Mouse (Mus musculus) embryonic facial prominence, embryonic 10.5 days (tissue): ENCODE results near the gene Atg9b. TPM values are rescaled to one million over a fixed set of nuclear protein-coding genes. Genes with fewer than 3 reads are reported as not detected.

Experiments used
- DNase-seq: peaks from one replicate; pipeline ENCODE4 v3.0.0-alpha.2; 2017; ENCODE audit warnings: low spot score
- H3K27ac ChIP-seq: fragments of 300-500 bp; sonication (generic); replicated peaks from 2 replicates; pipeline ENCODE4 v1.5.1; 2016; ENCODE audit warnings: mild to moderate bottlenecking
- H3K27me3 ChIP-seq: fragments of 300-500 bp; sonication (generic); replicated peaks from 2 replicates; pipeline ENCODE4 v1.6.1; 2016; ENCODE audit warnings: low read depth, mild to moderate bottlenecking; ENCODE audit not compliant: poor library complexity, severe bottlenecking
- H3K36me3 ChIP-seq: fragments of 300-500 bp; sonication (generic); replicated peaks from 2 replicates; pipeline ENCODE4 v1.6.1; 2016; ENCODE audit warnings: mild to moderate bottlenecking, moderate library complexity
- H3K4me1 ChIP-seq: fragments of 300-500 bp; sonication (generic); 2 replicates; pipeline ENCODE4 v1.6.1; 2016
- H3K4me3 ChIP-seq: fragments of 300-500 bp; sonication (generic); 2 replicates; pipeline ENCODE4 v1.5.1; 2016; ENCODE audit warnings: mild to moderate bottlenecking, moderate library complexity
- H3K9me3 ChIP-seq: fragments of 300-500 bp; sonication (generic); 2 replicates; pipeline ENCODE4 v1.6.1; 2016; ENCODE audit warnings: mild to moderate bottlenecking
- WGBS: fragments of 180-500 bp; shearing (Covaris S2); methylation state at CpG from one replicate; pipeline ENCODE4 v1.1.7; 2016; 5-methylcytosine and 5-hydroxymethylcytosine counted together
- polyA plus RNA-seq: library from polyadenylated mRNA; unstranded; fragments of >200 nt; fragmentation: Nextera tagmentation; extraction: Ambion mirVana; gene quantifications from 2 replicates; pipeline ENCODE4 v1.2.1, GENCODE M21; 2016

The Atg9b gene
- polyA plus RNA-seq, 1 experiment from 2014 or later, result 0.69 TPM

- Histone ChIP-seq H3K9me3 (no peaks in the 10 kb centered on the region), H3K36me3 (no peaks in the 10 kb centered on the region), H3K27ac (no peak overlapping the region), H3K27me3 (no peaks in the 10 kb centered on the region), H3K4me1 (peaks cover 26% of the 10 kb centered on the region), H3K4me3 (no peak overlapping the region)
- no peak for DNase-seq
- WGBS, result 67% methylated on average over 5 of the region's 5 CpGs
These were observed 18.1 kb downstream of the Atg9b start for GRCm38 (mm10) chr5:24373807-24374206.

GRCm38 (mm10) chr5:24369767-24370166, 22.2 kb downstream of the Atg9b start:
- peaks cover 27% of the 10 kb centered on the region for H3K4me1 ChIP-seq
- no peaks in the 10 kb centered on the region for H3K36me3 ChIP-seq
- WGBS, result 83% methylated on average over 9 of the region's 9 CpGs
- no peak overlapping the region for H3K4me3 ChIP-seq
- no peak overlapping the region for H3K27ac ChIP-seq
- no peaks in the 10 kb centered on the region for H3K9me3 ChIP-seq
- no peak for DNase-seq
- H3K27me3 ChIP-seq, result 0 out of 2 replicates have a peak, but pooled peaks cover 3% of the 10 kb centered on the region

DNA sequence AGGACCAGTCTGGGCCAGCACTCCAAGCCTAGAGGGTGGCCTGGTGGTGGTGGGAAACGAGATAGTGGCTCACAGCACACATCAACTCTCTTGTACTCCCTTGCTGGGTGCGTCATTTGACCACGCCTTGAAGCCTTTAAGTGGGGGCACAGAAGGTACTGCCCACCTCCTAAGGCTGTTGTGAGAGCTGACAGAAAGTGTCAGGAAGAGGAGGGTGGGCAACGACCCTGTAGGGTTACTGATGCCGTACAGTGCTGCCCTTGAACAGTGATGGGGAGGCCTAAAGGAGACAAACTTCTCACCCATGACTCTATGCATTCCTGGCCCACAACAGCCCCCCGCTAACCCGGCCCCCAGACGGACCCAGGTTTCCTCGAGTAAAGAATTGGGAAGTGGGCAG, 25.5 kb downstream of the Atg9b start:
- no peak overlapping the region for H3K27ac ChIP-seq
- no peaks in the 10 kb centered on the region for H3K36me3 ChIP-seq
- DNase-seq, result no peak
- 86% methylated on average over 9 of the region's 9 CpGs for WGBS
- no peak overlapping the region for H3K4me3 ChIP-seq
- H3K27me3 ChIP-seq, result 0 out of 2 replicates have a peak, but pooled peaks cover 3% of the 10 kb centered on the region
- peaks cover 25% of the 10 kb centered on the region for H3K4me1 ChIP-seq
- no peaks in the 10 kb centered on the region for H3K9me3 ChIP-seq

GRCm38 (mm10) chr5:24365528-24365927, 26.4 kb downstream of the Atg9b start:
- Histone ChIP-seq H3K36me3 (no peaks in the 10 kb centered on the region), H3K9me3 (no peaks in the 10 kb centered on the region), H3K4me3 (peak overlapping the region; percentile 25; the same call in 1 of the 2 replicates), H3K4me1 (peaks cover 25% of the 10 kb centered on the region), H3K27me3 (0 out of 2 replicates have a peak, but pooled peaks cover 3% of the 10 kb centered on the region), H3K27ac (no peak overlapping the region)
- no peak for DNase-seq
- WGBS, result 32% methylated on average over 5 of the region's 5 CpGs

DNA sequence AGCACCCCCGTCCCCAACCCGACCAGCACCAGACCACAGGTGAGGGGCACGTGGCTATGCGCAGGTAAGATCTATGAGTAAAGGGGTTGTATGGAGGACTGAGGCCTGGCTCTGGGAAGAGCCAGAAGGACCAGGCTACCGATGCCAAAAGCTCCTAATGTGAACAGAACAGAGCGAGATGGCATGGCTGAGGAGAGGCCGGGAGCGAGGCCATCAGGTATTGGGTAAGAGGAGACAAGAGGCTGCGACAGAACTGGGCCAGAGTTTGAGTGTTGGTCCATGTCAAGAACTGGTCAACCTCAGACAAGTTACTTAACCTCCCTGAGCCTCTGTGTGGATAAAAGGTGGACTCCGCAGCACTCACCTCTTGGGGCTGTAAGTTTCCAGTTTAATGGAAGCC, 27.0 kb downstream of the Atg9b start:
- Histone ChIP-seq H3K27ac (0 out of 2 replicates have a peak overlapping the region, but pooled peaks have one; percentile 37), H3K36me3 (no peaks in the 10 kb centered on the region), H3K27me3 (0 out of 2 replicates have a peak, but pooled peaks cover 3% of the 10 kb centered on the region), H3K9me3 (no peaks in the 10 kb centered on the region), H3K4me3 (peak overlapping the region; percentile 25), H3K4me1 (peaks cover 24% of the 10 kb centered on the region)
- 84% methylated on average over 10 of the region's 10 CpGs for WGBS
- no peak for DNase-seq

DNA sequence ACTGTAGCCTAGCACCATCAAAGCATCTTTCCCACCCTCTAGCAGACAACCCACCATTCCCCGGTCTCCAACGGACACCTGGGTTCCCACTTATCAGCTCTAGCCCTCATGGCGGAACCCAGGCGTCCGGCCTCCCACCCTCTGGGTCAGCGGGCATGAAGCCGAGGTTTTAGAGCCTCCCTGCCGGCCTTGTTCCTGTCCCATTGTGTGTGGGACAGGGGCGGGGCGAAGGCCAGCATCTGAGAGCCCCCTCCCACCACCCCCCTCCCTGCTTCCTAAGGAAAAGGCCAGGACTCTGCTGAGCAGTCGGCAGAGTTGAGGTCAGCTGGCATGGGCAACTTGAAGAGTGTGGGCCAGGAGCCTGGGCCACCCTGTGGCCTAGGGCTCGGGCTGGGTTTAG, 27.4 kb downstream of the Atg9b start, which contains the start of gene Nos3:
Gene Nos3, plus strand, starts transcription at position 303 of the 400 bp plus-strand sequence.
- Histone ChIP-seq H3K27me3 (0 out of 2 replicates have a peak, but pooled peaks cover 3% of the 10 kb centered on the region), H3K4me3 (peak within 1 kb of the TSS; percentile 25), H3K4me1 (peaks cover 19% of the 10 kb centered on the region), H3K9me3 (no peaks in the 10 kb centered on the region), H3K27ac (0 out of 2 replicates have a peak within 1 kb of the TSS, but pooled peaks have one; percentile 37), H3K36me3 (no peaks in the 10 kb centered on the region)
- 48% methylated on average over 12 of the region's 12 CpGs for WGBS
- DNase-seq, result no peak

DNA sequence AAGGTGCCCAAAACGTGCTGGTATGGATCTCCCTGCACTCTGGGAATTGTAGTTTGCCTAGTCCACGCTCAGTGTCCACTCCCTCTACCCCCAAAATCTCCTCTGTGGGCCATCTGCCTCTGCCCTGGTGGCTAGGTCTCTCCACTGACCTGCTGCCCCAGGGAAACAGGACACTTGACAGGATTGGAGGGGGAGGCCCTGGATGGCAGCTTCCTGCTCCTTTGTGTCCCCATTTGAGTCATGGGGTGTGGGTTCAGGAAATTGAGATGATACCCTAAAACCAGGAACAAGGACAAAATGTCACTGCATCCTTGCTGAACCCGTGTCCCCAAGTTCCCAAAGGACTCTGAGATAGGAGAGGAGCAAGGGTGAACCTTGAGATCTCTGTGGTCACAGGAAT, 27.9 kb downstream of the Atg9b start:
- H3K27ac ChIP-seq, result no peak overlapping the region

GRCm38 (mm10) chr5:24363467-24363866, 28.5 kb downstream of the Atg9b start:
- H3K27me3 ChIP-seq, result 0 out of 2 replicates have a peak, but pooled peaks cover 3% of the 10 kb centered on the region
- no peaks in the 10 kb centered on the region for H3K36me3 ChIP-seq
- no peak overlapping the region for H3K27ac ChIP-seq
- H3K9me3 ChIP-seq, result no peaks in the 10 kb centered on the region
- DNase-seq, result no peak
- WGBS, result 81% methylated on average over 2 of the region's 2 CpGs
- H3K4me3 ChIP-seq, result no peak overlapping the region
- peaks cover 14% of the 10 kb centered on the region for H3K4me1 ChIP-seq

More for the DNA sequence above, 27.9 kb downstream of the Atg9b start:
- Histone ChIP-seq H3K36me3 (no peaks in the 10 kb centered on the region), H3K9me3 (no peaks in the 10 kb centered on the region), H3K4me1 (peaks cover 15% of the 10 kb centered on the region), H3K27me3 (0 out of 2 replicates have a peak, but pooled peaks cover 3% of the 10 kb centered on the region), H3K4me3 (no peak overlapping the region)
- WGBS, result 60% methylated on average over 3 of the region's 3 CpGs
- no peak for DNase-seq

GRCm38 (mm10) chr5:24360792-24361454, 31.0 kb downstream of the Atg9b start:
- peaks cover 9% of the 10 kb centered on the region for H3K4me1 ChIP-seq

GRCm38 (mm10) chr5:24357461-24357860, 34.5 kb downstream of the Atg9b start:
- WGBS, result 14% methylated on average over 7 of the region's 7 CpGs
- Histone ChIP-seq H3K27me3 (peaks cover 23% of the 10 kb centered on the region), H3K27ac (no peak overlapping the region), H3K4me1 (peaks cover 20% of the 10 kb centered on the region), H3K36me3 (no peaks in the 10 kb centered on the region), H3K9me3 (no peaks in the 10 kb centered on the region), H3K4me3 (no peak overlapping the region)
- peak; percentile 91 for DNase-seq

More at GRCm38 (mm10) chr5:24360792-24361454, 31.0 kb downstream of the Atg9b start:
- WGBS, result 2% methylated on average over 7 of the region's 7 CpGs
- no peak overlapping the region for H3K4me3 ChIP-seq
- no peaks in the 10 kb centered on the region for H3K9me3 ChIP-seq
- peak; percentile 81 for DNase-seq
- no peak overlapping the region for H3K27ac ChIP-seq
- H3K36me3 ChIP-seq, result no peaks in the 10 kb centered on the region
- no peaks in the 10 kb centered on the region for H3K27me3 ChIP-seq

DNA sequence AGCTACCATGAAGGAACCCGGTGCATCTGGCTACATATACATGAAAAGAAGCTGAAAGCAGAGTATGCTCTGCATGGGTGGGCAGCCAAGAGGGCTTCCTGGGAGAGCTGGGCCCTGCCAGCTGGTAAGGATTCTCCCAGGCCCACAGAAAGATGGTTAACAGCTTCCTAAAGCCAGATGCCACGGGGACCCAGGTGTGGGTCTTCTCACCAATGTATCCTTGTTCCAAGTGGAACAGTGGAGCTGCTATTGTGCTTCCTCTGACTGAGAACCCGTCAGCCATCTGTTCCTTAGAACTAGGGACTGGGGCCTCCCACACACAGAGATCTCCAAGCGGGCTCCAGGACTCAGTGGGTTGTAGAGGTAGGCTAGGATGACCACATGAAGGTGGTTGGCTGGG, 35.2 kb downstream of the Atg9b start:
- H3K27ac ChIP-seq, result no peak overlapping the region
- H3K27me3 ChIP-seq, result peaks cover 30% of the 10 kb centered on the region
- no peak overlapping the region for H3K4me3 ChIP-seq
- peaks cover 27% of the 10 kb centered on the region for H3K4me1 ChIP-seq
- H3K36me3 ChIP-seq, result no peaks in the 10 kb centered on the region
- 64% methylated on average over 4 of the region's 4 CpGs for WGBS
- H3K9me3 ChIP-seq, result no peaks in the 10 kb centered on the region
- no peak for DNase-seq

DNA sequence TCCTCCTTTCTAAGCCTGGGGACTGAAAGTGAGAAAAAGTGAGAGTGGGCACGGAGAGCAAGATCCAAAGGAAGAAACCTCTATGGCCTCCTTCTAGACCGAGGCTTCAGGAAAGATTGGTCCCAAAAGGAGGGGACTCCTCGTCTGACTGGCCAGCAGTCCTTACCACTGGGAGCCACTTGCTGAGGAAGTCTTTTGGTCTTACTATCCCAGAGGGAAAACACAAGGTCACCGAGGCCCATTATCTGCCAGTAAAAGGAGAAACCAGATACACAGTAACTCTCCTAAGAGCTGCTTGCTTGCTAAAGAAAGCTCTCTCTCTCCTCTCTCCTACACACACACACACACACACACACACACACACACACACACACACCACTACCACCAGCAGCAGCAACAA, 38.6 kb downstream of the Atg9b start:
- H3K4me3 ChIP-seq, result peak overlapping the region; percentile 77; the same call in 1 of the 2 replicates
- H3K27me3 ChIP-seq, result peaks cover 62% of the 10 kb centered on the region
- WGBS, result 31% methylated on average over 4 of the region's 4 CpGs
- H3K9me3 ChIP-seq, result no peaks in the 10 kb centered on the region
- peaks cover 56% of the 10 kb centered on the region for H3K4me1 ChIP-seq
- peak overlapping the region; percentile 81 for H3K27ac ChIP-seq
- no peaks in the 10 kb centered on the region for H3K36me3 ChIP-seq
- DNase-seq, result no peak

DNA sequence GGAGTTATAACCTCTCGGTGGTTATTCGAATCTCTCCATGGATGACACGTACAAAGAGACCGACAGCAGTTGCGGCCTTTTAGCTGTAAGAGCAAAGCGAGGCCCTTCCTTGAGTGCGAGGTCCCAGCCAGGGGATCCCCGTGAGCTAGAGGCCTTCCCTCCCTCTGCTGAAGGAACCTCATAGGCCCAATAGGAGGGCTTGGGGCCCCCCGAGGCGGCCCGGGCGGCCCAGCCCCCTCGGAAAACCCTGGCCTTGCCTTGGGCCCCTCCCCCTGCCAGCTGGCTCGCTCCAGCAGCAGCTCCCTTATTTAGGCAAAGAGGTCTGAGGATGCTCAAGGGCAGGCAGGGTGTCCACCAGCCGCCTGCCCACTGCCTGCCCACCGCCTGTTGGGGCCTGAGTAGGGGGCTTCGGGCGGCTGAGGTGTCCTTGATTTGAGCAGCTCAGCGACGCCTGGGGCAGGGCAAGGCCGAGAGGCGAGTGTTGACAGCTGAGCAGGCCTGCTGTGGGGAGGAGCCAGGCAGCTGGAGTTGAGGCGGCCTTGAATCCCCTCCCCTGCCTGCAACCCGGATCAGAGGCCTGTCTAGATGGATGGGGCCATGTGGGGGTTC, 39.6 kb downstream of the Atg9b start:
- H3K27ac ChIP-seq, result peak overlapping the region; percentile 81
- peak overlapping the region; percentile 77 for H3K4me3 ChIP-seq
- H3K27me3 ChIP-seq, result peaks cover 72% of the 10 kb centered on the region
- H3K36me3 ChIP-seq, result no peaks in the 10 kb centered on the region
- WGBS, result under 1% methylated on average over 24 of the region's 24 CpGs
- peaks cover 66% of the 10 kb centered on the region for H3K4me1 ChIP-seq
- DNase-seq, result peak; percentile 79
- H3K9me3 ChIP-seq, result no peaks in the 10 kb centered on the region
